Mouse (Mus musculus): ENCODE measurements around the gene Emc10. TPM values are rescaled to one million over a fixed set of nuclear protein-coding genes. Genes with fewer than 3 reads are reported as not detected.
A peak's percentile ranks its signal among the peaks of the same experiment; 100 is the strongest.

The Emc10 gene
- polyA plus RNA-seq, 1 experiment, result 111 TPM

- Histone ChIP-seq H3K4me3 (ENCODE audit: insufficient read depth, low read length) (no peak overlapping the region), H3K4me1 (ENCODE audit: control insufficient read depth, insufficient read depth, low read length) (no peaks in the 10 kb centered on the region), H3K27ac (ENCODE audit: insufficient read depth, low read length) (no peak overlapping the region)
- TF ChIP-seq POLR2A (IDR thresholded peaks at IDR 0.05; ENCODE audit: low read depth, low read length) (no peak), CTCF (IDR thresholded peaks at IDR 0.05; ENCODE audit: borderline replicate concordance, insufficient read depth, low read length) (peak; percentile 67; the same call in 1 of the 2 replicates)
Measured at GRCm38 (mm10) chr7:44501563-44502115, 5.3 kb upstream of the Emc10 start.

GRCm38 (mm10) chr7:44500046-44500445 is 3.7 kb upstream of the Emc10 start:
- no peak overlapping the region for H3K4me3 ChIP-seq (ENCODE audit: insufficient read depth, low read length)
- peaks cover 5% of the 10 kb centered on the region; the same call in 1 of the 2 replicates for H3K4me1 ChIP-seq (ENCODE audit: control insufficient read depth, insufficient read depth, low read length)
- no peak for TF ChIP-seq CTCF (IDR thresholded peaks at IDR 0.05; ENCODE audit: borderline replicate concordance, insufficient read depth, low read length)
- peak; percentile 32; the same call in 1 of the 2 replicates for TF ChIP-seq POLR2A (IDR thresholded peaks at IDR 0.05; ENCODE audit: low read depth, low read length)
- H3K27ac ChIP-seq (ENCODE audit: insufficient read depth, low read length), result no peak overlapping the region

- Histone ChIP-seq H3K27ac (ENCODE audit: insufficient read depth, low read length) (no peak overlapping the region), H3K4me1 (ENCODE audit: control insufficient read depth, insufficient read depth, low read length) (peaks cover 6% of the 10 kb centered on the region; the same call in 1 of the 2 replicates), H3K4me3 (ENCODE audit: insufficient read depth, low read length) (no peak overlapping the region)
- no peak for TF ChIP-seq CTCF (IDR thresholded peaks at IDR 0.05; ENCODE audit: borderline replicate concordance, insufficient read depth, low read length)
- no peak for TF ChIP-seq POLR2A (IDR thresholded peaks at IDR 0.05; ENCODE audit: low read depth, low read length)
Measured at GRCm38 (mm10) chr7:44498922-44499321, 2.6 kb upstream of the Emc10 start.

- Histone ChIP-seq H3K27ac (ENCODE audit: insufficient read depth, low read length) (no peak overlapping the region), H3K4me1 (ENCODE audit: control insufficient read depth, insufficient read depth, low read length) (peaks cover 6% of the 10 kb centered on the region; the same call in 1 of the 2 replicates), H3K4me3 (ENCODE audit: insufficient read depth, low read length) (peak overlapping the region; percentile 78)
- TF ChIP-seq POLR2A (IDR thresholded peaks at IDR 0.05; ENCODE audit: low read depth, low read length) (no peak), CTCF (IDR thresholded peaks at IDR 0.05; ENCODE audit: borderline replicate concordance, insufficient read depth, low read length) (no peak)
Measured at GRCm38 (mm10) chr7:44497361-44498055, 1.2 kb upstream of the Emc10 start.

GRCm38 (mm10) chr7:44496771-44497109 is 411 bp upstream of the Emc10 start:
- no peak overlapping the region; the same call in 1 of the 2 replicates for H3K27ac ChIP-seq (ENCODE audit: insufficient read depth, low read length)
- TF ChIP-seq POLR2A (IDR thresholded peaks at IDR 0.05; ENCODE audit: low read depth, low read length) (no peak), CTCF (IDR thresholded peaks at IDR 0.05; ENCODE audit: borderline replicate concordance, insufficient read depth, low read length) (no peak)
- H3K4me1 ChIP-seq (ENCODE audit: control insufficient read depth, insufficient read depth, low read length), result peaks cover 6% of the 10 kb centered on the region; the same call in 1 of the 2 replicates
- H3K4me3 ChIP-seq (ENCODE audit: insufficient read depth, low read length), result peak overlapping the region; percentile 78

- TF ChIP-seq POLR2A (IDR thresholded peaks at IDR 0.05; ENCODE audit: low read depth, low read length), result no peak
- no peak for TF ChIP-seq CTCF (IDR thresholded peaks at IDR 0.05; ENCODE audit: borderline replicate concordance, insufficient read depth, low read length)
- peak overlapping the region; percentile 59 for H3K4me3 ChIP-seq (ENCODE audit: insufficient read depth, low read length)
- no peak overlapping the region for H3K27ac ChIP-seq (ENCODE audit: insufficient read depth, low read length)
- H3K4me1 ChIP-seq (ENCODE audit: control insufficient read depth, insufficient read depth, low read length), result peaks cover 6% of the 10 kb centered on the region; the same call in 1 of the 2 replicates
Measured at GRCm38 (mm10) chr7:44495086-44495485, 1.2 kb downstream of the Emc10 start.

GRCm38 (mm10) chr7:44494681-44495080 is 1.6 kb downstream of the Emc10 start:
- peaks cover 6% of the 10 kb centered on the region; the same call in 1 of the 2 replicates for H3K4me1 ChIP-seq (ENCODE audit: control insufficient read depth, insufficient read depth, low read length)
- H3K27ac ChIP-seq (ENCODE audit: insufficient read depth, low read length), result no peak overlapping the region
- no peak overlapping the region for H3K4me3 ChIP-seq (ENCODE audit: insufficient read depth, low read length)
- TF ChIP-seq POLR2A (IDR thresholded peaks at IDR 0.05; ENCODE audit: low read depth, low read length) (no peak), CTCF (IDR thresholded peaks at IDR 0.05; ENCODE audit: borderline replicate concordance, insufficient read depth, low read length) (no peak)

- TF ChIP-seq CTCF (IDR thresholded peaks at IDR 0.05; ENCODE audit: borderline replicate concordance, insufficient read depth, low read length) (no peak), POLR2A (IDR thresholded peaks at IDR 0.05; ENCODE audit: low read depth, low read length) (no peak)
- Histone ChIP-seq H3K27ac (ENCODE audit: insufficient read depth, low read length) (no peak overlapping the region), H3K4me1 (ENCODE audit: control insufficient read depth, insufficient read depth, low read length) (peaks cover 6% of the 10 kb centered on the region; the same call in 1 of the 2 replicates)
Measured at GRCm38 (mm10) chr7:44492166-44492826, 4.0 kb downstream of the Emc10 start.

GRCm38 (mm10) chr7:44491391-44491790 is 4.9 kb downstream of the Emc10 start:
- no peak overlapping the region for H3K27ac ChIP-seq (ENCODE audit: insufficient read depth, low read length)
- no peak overlapping the region for H3K4me3 ChIP-seq (ENCODE audit: insufficient read depth, low read length)
- no peak for TF ChIP-seq POLR2A (IDR thresholded peaks at IDR 0.05; ENCODE audit: low read depth, low read length)
- TF ChIP-seq CTCF (IDR thresholded peaks at IDR 0.05; ENCODE audit: borderline replicate concordance, insufficient read depth, low read length), result no peak
- H3K4me1 ChIP-seq (ENCODE audit: control insufficient read depth, insufficient read depth, low read length), result peaks cover 6% of the 10 kb centered on the region; the same call in 1 of the 2 replicates

More at GRCm38 (mm10) chr7:44492166-44492826, 4.0 kb downstream of the Emc10 start:
- no peak overlapping the region for H3K4me3 ChIP-seq (ENCODE audit: insufficient read depth, low read length)

All from embryonic fibroblast, embryonic 13.5 days (primary cell).